Mouse (Mus musculus) testis, postnatal 10 days (tissue): ENCODE measurements at regions not wholly inside any gene's neighbourhood (a gene's known extent, or its start where the extent isn't known, plus 50 kb on each side); places are given as distances from the start of the nearest gene placed in this dataset.
"Not testable (repeated sequence)": the region's sequence is repeated elsewhere in the genome, so short reads cannot be mapped to it uniquely, and the experiment has no call there.

ENCODE experiments used
- DNase-seq: peaks from one replicate; pipeline ENCODE4 v3.0.0; 2021; ENCODE audit warnings: low spot score

GRCm38 (mm10) chr7:93254287-93254686, 174.6 kb downstream of the Fam181b start:
- DNase-seq: not testable (repeated sequence)

DNA sequence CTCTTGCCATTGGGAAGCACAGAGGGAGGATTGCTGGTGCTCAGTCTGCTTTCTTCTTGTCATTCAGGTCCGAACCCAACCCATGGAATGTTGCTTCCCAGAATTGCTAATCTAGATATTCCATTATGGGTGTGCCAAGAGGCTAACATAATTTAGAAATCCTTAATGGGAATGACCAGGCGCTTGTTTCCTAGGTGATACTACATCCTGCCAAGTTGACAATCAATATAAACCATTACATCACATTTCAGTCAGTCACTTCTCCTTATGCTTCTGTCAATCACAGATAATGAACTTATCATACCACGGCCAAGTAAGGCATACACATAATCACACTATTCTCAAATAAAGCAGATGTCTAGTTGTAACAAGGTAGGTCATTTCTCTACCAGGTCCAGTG, 206.1 kb downstream of the Fam181b start:
- no peak for DNase-seq

- no peak for DNase-seq
Measured at GRCm38 (mm10) chr7:93291457-93291856, 211.8 kb downstream of the Fam181b start.

GRCm38 (mm10) chr7:93291945-93292696, 212.5 kb downstream of the Fam181b start:
- DNase-seq: no peak

DNA sequence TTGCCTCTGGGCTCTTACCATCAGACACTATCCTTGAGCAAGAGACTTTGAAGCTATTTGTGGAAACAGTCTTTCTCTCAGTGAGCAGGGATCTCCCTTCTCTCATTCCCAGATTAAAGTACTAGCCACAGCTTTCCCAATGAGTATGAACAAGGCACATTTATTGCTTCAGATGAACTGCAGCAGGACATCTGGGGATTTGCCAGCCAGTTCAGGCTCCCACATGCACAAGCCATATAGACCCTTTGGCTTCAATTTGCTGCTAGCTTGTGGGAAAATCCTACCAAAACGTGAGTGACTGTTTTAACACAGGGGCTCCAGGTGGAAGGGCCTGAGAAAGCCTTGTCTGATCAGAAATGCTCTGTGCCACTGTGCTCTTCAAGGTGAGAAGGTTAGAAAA, 233.1 kb downstream of the Fam181b start:
- no peak for DNase-seq

DNA sequence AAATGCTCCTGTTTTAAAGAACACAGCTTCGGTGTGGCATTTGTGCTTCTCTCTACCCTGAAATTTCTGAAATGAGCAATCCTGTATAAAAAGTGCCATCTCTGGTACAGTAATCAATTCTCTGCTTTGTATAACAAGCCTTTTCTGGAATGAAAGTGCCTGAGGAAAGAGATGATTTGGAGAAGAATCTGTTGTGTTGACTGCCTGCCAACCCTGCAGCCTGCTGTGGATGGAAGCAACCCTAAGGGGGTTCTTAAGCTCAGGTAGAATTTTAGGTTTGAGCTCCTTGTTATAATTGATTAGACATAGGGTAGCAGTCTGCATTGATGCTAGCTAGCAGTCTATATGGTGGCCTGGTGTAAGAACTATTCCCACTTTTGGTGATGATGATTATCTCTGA, 251.7 kb downstream of the Fam181b start:
- no peak for DNase-seq

DNA sequence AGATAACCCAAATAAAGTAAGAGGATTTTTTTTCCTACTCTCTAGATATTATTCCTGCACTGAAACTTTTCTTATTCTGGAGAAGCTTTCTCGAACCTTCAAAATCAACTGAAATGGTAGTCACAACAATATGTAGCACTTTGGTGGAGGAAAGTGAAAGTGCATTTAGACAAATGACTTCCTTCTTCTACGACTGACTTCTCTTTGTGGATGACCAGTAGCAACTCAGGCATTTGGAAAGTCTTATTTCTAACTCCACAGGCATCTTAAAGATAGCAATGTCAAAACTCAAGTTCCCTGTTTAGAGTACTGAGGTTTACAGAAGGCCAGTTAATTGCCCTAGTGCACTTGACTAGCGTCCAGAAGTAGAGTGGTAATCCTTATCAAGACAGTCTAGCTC, 252.5 kb downstream of the Fam181b start:
- no peak for DNase-seq

DNA sequence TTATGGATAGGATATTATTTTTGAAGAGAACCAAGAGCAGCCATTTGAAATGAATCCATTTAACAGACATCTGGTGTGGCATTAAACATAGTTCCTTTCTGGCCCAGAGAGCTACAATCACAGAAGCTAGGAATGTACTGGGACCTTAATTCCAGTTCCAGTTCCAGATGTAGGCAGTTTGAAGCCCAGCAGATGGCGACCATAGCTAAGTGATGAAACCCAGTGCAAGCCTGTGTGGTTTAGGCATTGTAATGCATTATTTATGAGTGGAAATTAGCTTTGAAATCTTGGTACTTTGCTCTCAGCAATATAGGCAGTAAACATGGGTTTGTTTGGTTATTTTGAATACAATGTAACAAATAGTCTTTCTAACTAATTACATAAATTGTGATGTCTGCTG, 256.8 kb downstream of the Fam181b start:
- peak; percentile 40 for DNase-seq
